24 mouse cellular contexts compared by ENCODE assay signal in genomic region chr13:89899066-89899465, GRCm38 (mm10).
"Had no signal": no experiment of that assay in that cellular context is flagged by ENCODE, and none has a peak within 500 bp of the region (broad histone marks: within the 10 kb centered on the region; RNA-seq: fewer than 3 reads in every experiment).

No protein-coding gene starts in this region.

- H3K9ac ChIP-seq: embryonic facial prominence, embryonic 12.5 days; embryonic facial prominence, embryonic 13.5 days; embryonic facial prominence, embryonic 15.5 days; forebrain, embryonic 12.5 days; forebrain, embryonic 13.5 days; forebrain, embryonic 15.5 days; forebrain, postnatal 0 days had no signal

- H3K4me1 ChIP-seq: embryonic facial prominence, embryonic 10.5 days; embryonic facial prominence, embryonic 12.5 days; embryonic facial prominence, embryonic 13.5 days; embryonic facial prominence, embryonic 15.5 days; forebrain, embryonic 12.5 days; forebrain, embryonic 13.5 days; forebrain, embryonic 15.5 days; heart, embryonic 10.5 days had no signal

- H3K4me3 ChIP-seq: embryonic facial prominence, embryonic 10.5 days; embryonic facial prominence, embryonic 12.5 days; embryonic facial prominence, embryonic 13.5 days; embryonic facial prominence, embryonic 15.5 days; erythroblast, embryonic 14.5 days; forebrain, embryonic 12.5 days; forebrain, embryonic 13.5 days; forebrain, embryonic 15.5 days; gastrocnemius, adult 2 months; heart, adult 2 months; heart, embryonic 10.5 days had no signal

- H3K9me3 ChIP-seq: embryonic facial prominence, embryonic 10.5 days; embryonic facial prominence, embryonic 12.5 days; embryonic facial prominence, embryonic 13.5 days; embryonic facial prominence, embryonic 15.5 days; forebrain, embryonic 12.5 days; forebrain, embryonic 13.5 days; forebrain, embryonic 15.5 days; heart, embryonic 10.5 days had no signal

- DNase-seq: cerebellum, adult 9-11 months; cerebellum, postnatal 10 days; cerebellum, postnatal 14 days; cerebellum, postnatal 25 days; cerebellum, postnatal 36 days; embryo, embryonic 11 days; forebrain, postnatal 0 days; gastrocnemius, adult 2 months; gastrocnemius, postnatal 10 days; gastrocnemius, postnatal 14 days; gastrocnemius, postnatal 25 days; gastrocnemius, postnatal 36 days; heart, adult 11 months; heart, adult 18-20 months; heart, adult 2 months had no signal

- H3K27me3 ChIP-seq: embryonic facial prominence, embryonic 12.5 days; embryonic facial prominence, embryonic 13.5 days; embryonic facial prominence, embryonic 15.5 days; forebrain, embryonic 12.5 days; forebrain, embryonic 13.5 days; forebrain, embryonic 15.5 days had no signal

- H3K27ac ChIP-seq: embryonic facial prominence, embryonic 10.5 days; embryonic facial prominence, embryonic 12.5 days; embryonic facial prominence, embryonic 13.5 days; embryonic facial prominence, embryonic 15.5 days; forebrain, embryonic 12.5 days; forebrain, embryonic 13.5 days; forebrain, embryonic 15.5 days; gastrocnemius, adult 2 months; heart, adult 2 months; heart, embryonic 10.5 days had no signal

- H3K36me3 ChIP-seq: embryonic facial prominence, embryonic 10.5 days; embryonic facial prominence, embryonic 12.5 days; embryonic facial prominence, embryonic 13.5 days; embryonic facial prominence, embryonic 15.5 days; forebrain, embryonic 12.5 days; forebrain, embryonic 15.5 days; heart, embryonic 10.5 days had no signal
